Mouse (Mus musculus) intestine, embryonic 14.5 days (tissue): ENCODE measurements at regions not wholly inside any gene's neighbourhood (a gene's known extent, or its start where the extent isn't known, plus 50 kb on each side); places are given as distances from the start of the nearest gene placed in this dataset.

ENCODE experiments used
- ATAC-seq: fragments of 200-750 bp; cut with Nextera tagmentation; replicated peaks from 2 replicates; pipeline ENCODE4 v1.8.0; 2017; ENCODE audit warnings: low read depth, moderate number of reproducible peaks, moderate TSS enrichment, moderate library complexity; ENCODE audit not compliant: low FRiP score, low TSS enrichment
- DNase-seq: peaks from one replicate; pipeline ENCODE4 v3.0.0-alpha.2; 2018; ENCODE audit warnings: low spot score
- H3K27ac ChIP-seq: fragments of 300-500 bp; sonication (generic); 2 replicates; pipeline ENCODE4 v1.5.1; 2014; ENCODE audit warnings: low read depth, mild to moderate bottlenecking, control low read depth
- H3K27me3 ChIP-seq: fragments of 300-500 bp; sonication (generic); replicated peaks from 2 replicates; pipeline ENCODE4 v1.6.1; 2014; ENCODE audit warnings: low read length, control low read depth; ENCODE audit not compliant: control insufficient read depth, insufficient read depth
- H3K36me3 ChIP-seq: fragments of 300-500 bp; sonication (generic); 2 replicates; pipeline ENCODE4 v1.6.1; 2014; ENCODE audit warnings: low read length, control low read depth; ENCODE audit not compliant: control insufficient read depth, insufficient read depth
- H3K4me1 ChIP-seq: fragments of 300-500 bp; sonication (generic); replicated peaks from 2 replicates; pipeline ENCODE4 v1.6.1; 2014; ENCODE audit warnings: low read length, control low read depth, mixed read lengths; ENCODE audit not compliant: control insufficient read depth, insufficient read depth
- H3K4me2 ChIP-seq: fragments of 300-500 bp; sonication (generic); 2 replicates; pipeline ENCODE4 v1.6.1; 2014; ENCODE audit warnings: low read length
- H3K4me3 ChIP-seq: fragments of 300-500 bp; sonication (generic); 2 replicates; pipeline ENCODE4 v1.5.1; 2014; ENCODE audit warnings: low read depth, low read length, control low read depth, mixed read lengths
- H3K9ac ChIP-seq: fragments of 300-500 bp; sonication (generic); 2 replicates; pipeline ENCODE4 v1.6.1; 2014; ENCODE audit warnings: mild to moderate bottlenecking, low read length
- H3K9me3 ChIP-seq: fragments of 300-500 bp; sonication (generic); 2 replicates; pipeline ENCODE4 v1.6.1; 2016; ENCODE audit warnings: low read length, control low read depth; ENCODE audit not compliant: control insufficient read depth
- WGBS: fragments of 180-500 bp; shearing (Covaris S2); extraction: QIAGEN DNeasy Blood & Tissue Kit; methylation state at CpG from one replicate; pipeline ENCODE4 v1.1.7; 2014; 5-methylcytosine and 5-hydroxymethylcytosine counted together

DNA sequence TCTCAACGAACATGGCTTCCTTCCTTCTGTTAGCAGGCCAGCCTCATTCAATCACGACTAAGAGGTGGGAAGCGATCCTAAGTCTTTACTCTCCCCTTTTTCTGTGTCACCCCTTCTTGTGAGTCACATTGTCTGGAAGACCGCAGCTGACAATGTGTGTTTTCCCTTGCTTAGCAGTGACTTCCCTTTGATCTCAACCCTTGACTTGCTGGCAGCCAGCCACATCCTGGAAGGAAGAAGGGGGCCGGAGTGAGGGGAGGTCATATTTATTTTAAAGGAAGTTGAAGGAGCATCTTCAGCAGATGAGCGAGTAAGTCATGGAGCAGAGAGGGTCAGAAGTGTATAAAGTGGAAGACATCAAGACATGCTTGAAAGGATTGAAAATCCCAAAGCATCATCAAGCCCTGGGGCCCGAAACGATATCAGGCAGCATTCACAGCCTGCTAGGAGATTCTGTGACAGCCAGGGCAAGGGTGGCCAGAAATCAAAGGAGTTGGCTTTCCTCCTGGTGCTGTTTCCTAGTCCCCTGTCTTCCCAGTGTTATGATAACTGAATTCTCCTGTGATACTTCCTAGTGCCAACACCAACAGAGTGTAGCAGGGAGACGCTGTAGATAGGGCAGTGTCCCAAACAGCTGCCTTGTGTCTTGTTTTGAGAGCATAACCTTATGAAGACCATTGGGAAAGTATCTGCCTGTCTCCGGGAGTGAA lies 245.9 kb downstream of the Ankrd16 start:
- Histone ChIP-seq H3K9me3 (no peaks in the 10 kb centered on the region), H3K4me2 (no peak overlapping the region), H3K36me3 (no peaks in the 10 kb centered on the region), H3K4me1 (peaks cover 4% of the 10 kb centered on the region; the same call in 1 of the 2 replicates), H3K27ac (peak overlapping the region; percentile 44), H3K27me3 (no peaks in the 10 kb centered on the region), H3K4me3 (no peak overlapping the region), H3K9ac (no peak overlapping the region)
- ATAC-seq (0 out of 2 replicates have a peak, but pooled peaks have one; percentile 58), DNase-seq (peak; percentile 69)
- WGBS: 30% methylated on average over 10 of the region's 10 CpGs

DNA sequence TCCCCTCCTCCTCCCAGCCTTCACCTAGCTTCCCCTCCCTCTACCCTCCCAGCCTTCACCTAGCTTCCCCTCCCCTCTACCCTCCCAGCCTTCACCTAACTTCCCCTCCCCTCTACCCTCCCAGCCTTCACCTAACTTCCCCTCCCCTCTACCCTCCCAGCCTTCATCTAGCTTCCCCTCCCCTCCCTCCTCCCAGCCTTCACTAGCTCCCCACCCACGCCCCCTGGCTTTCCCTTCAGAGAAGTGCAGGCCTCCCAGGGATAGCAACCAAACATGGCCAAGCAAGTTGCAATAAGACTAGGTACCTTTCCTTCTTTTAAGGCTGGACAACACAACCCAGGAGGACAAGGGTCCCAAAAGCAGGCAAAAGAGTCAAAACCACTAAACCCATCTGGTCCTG lies 248.5 kb downstream of the Ankrd16 start:
- H3K4me2 ChIP-seq: no peak overlapping the region
- H3K4me1 ChIP-seq: peaks cover 4% of the 10 kb centered on the region; the same call in 1 of the 2 replicates
- no peaks in the 10 kb centered on the region for H3K36me3 ChIP-seq
- no peak for DNase-seq
- H3K9ac ChIP-seq: no peak overlapping the region
- no peaks in the 10 kb centered on the region for H3K27me3 ChIP-seq
- WGBS: 86% methylated on average over 1 of the region's 1 CpGs
- H3K27ac ChIP-seq: no peak overlapping the region
- no peaks in the 10 kb centered on the region for H3K9me3 ChIP-seq
- no peak overlapping the region for H3K4me3 ChIP-seq
- ATAC-seq: no peak

DNA sequence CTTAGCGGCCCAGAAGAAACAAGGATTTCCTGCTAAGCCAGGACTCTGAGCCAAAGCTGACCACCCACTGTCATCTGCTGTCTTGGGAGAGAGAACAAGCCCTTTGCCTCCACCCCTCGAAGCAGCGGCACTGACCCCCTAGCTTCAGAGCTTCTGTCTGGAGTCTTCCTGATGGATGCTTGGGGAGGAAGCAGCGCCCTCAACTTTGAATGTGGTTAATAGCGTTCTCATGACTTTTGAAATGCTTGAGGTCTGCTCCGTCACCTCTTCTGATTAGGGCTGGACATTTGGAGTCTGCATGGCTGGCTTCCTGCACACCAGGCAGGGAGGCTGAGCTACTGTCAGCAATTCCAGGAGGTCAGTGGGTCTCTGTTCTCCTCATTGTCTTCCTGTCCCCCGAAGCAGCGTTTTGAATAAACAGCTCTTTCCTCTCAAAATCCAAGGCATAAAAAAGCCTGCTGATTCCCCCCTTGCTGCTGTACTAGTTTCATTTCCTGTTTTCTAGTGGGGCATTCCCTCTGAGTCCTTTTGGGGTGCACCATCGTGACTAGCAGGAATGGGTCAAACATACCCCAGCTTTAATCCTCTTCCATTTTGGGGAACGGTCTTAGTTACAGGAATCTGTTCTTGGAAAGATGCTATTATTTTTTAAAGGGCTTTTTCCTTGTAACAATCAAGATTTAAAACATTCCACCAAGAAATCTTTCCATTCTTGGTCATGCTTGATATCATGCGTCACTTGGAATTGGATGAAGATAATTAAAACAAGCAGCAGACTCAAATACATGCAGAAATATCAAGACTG lies 256.0 kb downstream of the Ankrd16 start:
- no peak for DNase-seq
- WGBS: 54% methylated on average over 11 of the region's 11 CpGs
- H3K4me2 ChIP-seq: peak overlapping the region; percentile 30; the same call in 1 of the 2 replicates
- no peaks in the 10 kb centered on the region for H3K36me3 ChIP-seq
- H3K27ac ChIP-seq: peak overlapping the region; percentile 67; the same call in 1 of the 2 replicates
- H3K9me3 ChIP-seq: no peaks in the 10 kb centered on the region
- no peak overlapping the region for H3K4me3 ChIP-seq
- ATAC-seq: no peak
- no peaks in the 10 kb centered on the region for H3K27me3 ChIP-seq
- no peak overlapping the region for H3K9ac ChIP-seq
- H3K4me1 ChIP-seq: no peaks in the 10 kb centered on the region; the same call in 1 of the 2 replicates

DNA sequence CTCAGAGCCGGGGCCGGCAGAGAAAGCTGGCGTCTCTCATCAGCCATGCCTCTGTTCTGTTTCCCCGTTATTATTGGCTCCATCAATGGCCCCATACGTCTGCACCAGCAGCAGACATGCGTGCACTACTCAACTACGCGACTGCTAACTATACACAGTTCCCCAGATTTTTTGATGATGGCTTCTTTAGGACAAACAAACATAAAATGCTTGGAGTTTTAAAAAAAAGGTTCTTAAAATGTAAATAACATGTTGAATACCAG lies 256.6 kb downstream of the Ankrd16 start:
- no peak overlapping the region for H3K9ac ChIP-seq
- H3K4me1 ChIP-seq: no peaks in the 10 kb centered on the region; the same call in 1 of the 2 replicates
- WGBS: 56% methylated on average over 8 of the region's 8 CpGs
- no peak overlapping the region for H3K4me2 ChIP-seq
- H3K27me3 ChIP-seq: no peaks in the 10 kb centered on the region
- DNase-seq (no peak), ATAC-seq (no peak)
- no peak overlapping the region for H3K4me3 ChIP-seq
- H3K9me3 ChIP-seq: no peaks in the 10 kb centered on the region
- H3K27ac ChIP-seq: peak overlapping the region; percentile 67; the same call in 1 of the 2 replicates
- H3K36me3 ChIP-seq: no peaks in the 10 kb centered on the region

DNA sequence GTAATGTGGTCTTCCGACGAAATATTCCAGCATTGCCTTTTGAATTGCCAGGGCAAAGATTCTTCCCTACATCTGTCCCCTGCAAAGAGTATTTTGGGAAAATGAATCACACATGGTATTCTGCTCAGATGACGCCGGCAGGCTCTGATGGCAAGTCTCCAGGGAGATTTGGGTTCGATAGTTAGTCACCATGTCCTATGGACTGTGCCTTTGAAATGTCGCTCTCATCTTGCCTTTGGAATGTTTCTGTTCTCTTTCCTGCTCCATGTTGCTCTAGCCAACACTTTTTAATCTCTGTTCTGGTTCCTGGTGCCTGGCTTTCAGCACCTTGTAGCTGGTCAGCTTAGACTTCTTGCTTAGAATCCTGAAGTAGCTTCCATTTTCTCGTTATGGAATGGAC lies 252.3 kb downstream of the Itga8 start:
- Histone ChIP-seq H3K27me3 (no peaks in the 10 kb centered on the region), H3K4me2 (no peak overlapping the region), H3K27ac (no peak overlapping the region), H3K9me3 (no peaks in the 10 kb centered on the region), H3K4me1 (0 out of 2 replicates have a peak, but pooled peaks cover 10% of the 10 kb centered on the region), H3K36me3 (no peaks in the 10 kb centered on the region), H3K9ac (no peak overlapping the region), H3K4me3 (no peak overlapping the region)
- DNase-seq (no peak), ATAC-seq (no peak)
- 78% methylated on average over 7 of the region's 7 CpGs for WGBS

DNA sequence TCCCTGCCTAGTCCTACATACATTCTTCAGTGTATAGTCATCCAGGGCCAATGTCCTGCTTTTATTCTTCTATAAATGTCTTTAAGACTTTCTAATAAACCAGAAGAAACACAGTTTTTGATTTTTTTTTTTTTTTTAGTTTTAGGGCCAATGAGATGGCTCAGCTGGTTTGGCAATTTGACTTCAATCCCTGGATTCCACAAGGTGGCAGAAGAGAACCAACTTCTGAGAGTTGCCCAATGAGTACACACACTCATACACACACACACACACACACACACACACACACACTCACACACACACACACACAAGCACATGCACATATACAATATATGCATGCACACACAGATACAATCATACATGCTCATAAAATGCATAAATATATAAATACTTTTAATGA lies 251.8 kb downstream of the Itga8 start:
- no peak for DNase-seq

DNA sequence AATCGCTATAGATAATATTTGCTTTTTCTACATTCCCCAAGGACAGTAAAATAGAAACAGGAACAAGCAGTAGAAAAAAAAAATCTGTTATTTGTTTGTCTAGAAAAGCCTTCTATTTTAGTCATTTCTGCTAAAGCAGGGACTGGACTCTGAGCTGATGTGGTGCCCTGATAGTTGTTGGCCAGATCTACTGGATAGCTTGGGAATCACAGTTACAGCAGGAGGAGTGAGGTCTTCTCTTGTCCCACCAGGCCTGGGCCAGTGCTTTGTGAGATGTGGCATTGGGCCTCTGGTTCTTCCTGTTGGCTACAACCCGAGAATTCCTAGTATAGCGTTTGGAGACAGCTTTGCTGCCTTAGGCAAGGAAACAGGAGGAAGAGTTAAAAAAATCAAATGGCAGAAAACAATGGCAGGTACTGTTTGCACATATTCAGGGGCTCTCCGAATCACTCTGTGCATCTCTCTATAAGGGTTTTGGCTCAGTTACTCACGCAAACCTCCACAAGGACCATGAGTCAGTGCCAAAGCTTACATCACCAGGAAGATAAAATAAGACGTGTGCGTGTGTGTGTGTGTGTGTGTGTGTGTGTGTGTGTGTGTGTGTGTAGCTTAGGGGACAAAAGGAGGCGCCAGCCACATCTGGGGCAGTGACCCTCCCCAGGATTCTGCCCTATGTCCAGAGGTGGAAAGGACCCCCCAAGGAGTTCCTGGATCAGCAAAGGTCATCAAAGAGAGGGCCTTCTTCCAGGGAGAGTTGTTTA lies 248.1 kb downstream of the Itga8 start:
- ATAC-seq (no peak), DNase-seq (no peak)
- WGBS: 53% methylated on average over 8 of the region's 8 CpGs
- H3K9ac ChIP-seq: no peak overlapping the region
- peak overlapping the region; percentile 40; the same call in 1 of the 2 replicates for H3K27ac ChIP-seq
- no peak overlapping the region for H3K4me3 ChIP-seq
- no peak overlapping the region for H3K4me2 ChIP-seq
- H3K4me1 ChIP-seq: 0 out of 2 replicates have a peak, but pooled peaks cover 12% of the 10 kb centered on the region
- no peaks in the 10 kb centered on the region for H3K9me3 ChIP-seq
- H3K27me3 ChIP-seq: no peaks in the 10 kb centered on the region
- no peaks in the 10 kb centered on the region for H3K36me3 ChIP-seq

More for the DNA sequence above, 251.8 kb downstream of the Itga8 start:
- H3K4me3 ChIP-seq: no peak overlapping the region
- no peaks in the 10 kb centered on the region for H3K9me3 ChIP-seq
- no peak overlapping the region for H3K4me2 ChIP-seq
- no peak overlapping the region for H3K9ac ChIP-seq
- no peak for ATAC-seq
- 0 out of 2 replicates have a peak, but pooled peaks cover 12% of the 10 kb centered on the region for H3K4me1 ChIP-seq
- no peak overlapping the region for H3K27ac ChIP-seq
- H3K27me3 ChIP-seq: no peaks in the 10 kb centered on the region
- no peaks in the 10 kb centered on the region for H3K36me3 ChIP-seq

DNA sequence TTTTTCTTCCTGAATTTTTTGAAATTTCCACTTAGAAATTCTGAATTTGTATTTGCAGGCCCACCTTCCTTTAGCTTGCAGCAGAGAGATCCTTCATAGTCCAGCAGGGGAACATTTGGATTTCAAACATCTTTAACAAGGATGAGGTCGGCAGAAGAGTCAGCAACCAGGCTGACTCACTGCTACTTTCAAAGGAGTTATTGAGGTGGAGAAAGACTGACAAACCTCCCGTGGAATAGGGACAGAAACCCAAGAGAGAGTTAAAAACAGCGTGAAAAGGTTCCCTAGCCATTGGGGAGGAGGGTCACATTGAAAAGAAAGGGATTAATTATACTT lies 247.6 kb downstream of the Itga8 start:
- Histone ChIP-seq H3K27ac (no peak overlapping the region), H3K4me3 (no peak overlapping the region), H3K4me2 (no peak overlapping the region), H3K4me1 (0 out of 2 replicates have a peak, but pooled peaks cover 12% of the 10 kb centered on the region), H3K9ac (no peak overlapping the region), H3K9me3 (no peaks in the 10 kb centered on the region), H3K36me3 (no peaks in the 10 kb centered on the region), H3K27me3 (no peaks in the 10 kb centered on the region)
- DNase-seq (no peak), ATAC-seq (no peak)
- 33% methylated on average over 3 of the region's 3 CpGs for WGBS
